Mouse (Mus musculus) embryonic fibroblast, embryonic 13.5 days (primary cell): ENCODE measurements around the gene Grin2a.

Source experiments
- CTCF ChIP-seq: IDR thresholded peaks from 2 replicates; pipeline ENCODE4 v1.5.1; 2011; ENCODE audit warnings: mild to moderate bottlenecking, control low read depth, low read length, moderate library complexity, borderline replicate concordance; ENCODE audit not compliant: insufficient read depth
- POLR2A ChIP-seq: IDR thresholded peaks from 2 replicates; pipeline ENCODE4 v1.6.1; 2011; ENCODE audit warnings: low read depth, mild to moderate bottlenecking, control low read depth, low read length, moderate library complexity

- TF ChIP-seq CTCF (no peak), POLR2A (no peak)
Observed at GRCm38 (mm10) chr16:9753045-9753444, 242.3 kb downstream of the Grin2a start.
